Mouse (Mus musculus): ENCODE measurements around the gene Rfx2.

DNA sequence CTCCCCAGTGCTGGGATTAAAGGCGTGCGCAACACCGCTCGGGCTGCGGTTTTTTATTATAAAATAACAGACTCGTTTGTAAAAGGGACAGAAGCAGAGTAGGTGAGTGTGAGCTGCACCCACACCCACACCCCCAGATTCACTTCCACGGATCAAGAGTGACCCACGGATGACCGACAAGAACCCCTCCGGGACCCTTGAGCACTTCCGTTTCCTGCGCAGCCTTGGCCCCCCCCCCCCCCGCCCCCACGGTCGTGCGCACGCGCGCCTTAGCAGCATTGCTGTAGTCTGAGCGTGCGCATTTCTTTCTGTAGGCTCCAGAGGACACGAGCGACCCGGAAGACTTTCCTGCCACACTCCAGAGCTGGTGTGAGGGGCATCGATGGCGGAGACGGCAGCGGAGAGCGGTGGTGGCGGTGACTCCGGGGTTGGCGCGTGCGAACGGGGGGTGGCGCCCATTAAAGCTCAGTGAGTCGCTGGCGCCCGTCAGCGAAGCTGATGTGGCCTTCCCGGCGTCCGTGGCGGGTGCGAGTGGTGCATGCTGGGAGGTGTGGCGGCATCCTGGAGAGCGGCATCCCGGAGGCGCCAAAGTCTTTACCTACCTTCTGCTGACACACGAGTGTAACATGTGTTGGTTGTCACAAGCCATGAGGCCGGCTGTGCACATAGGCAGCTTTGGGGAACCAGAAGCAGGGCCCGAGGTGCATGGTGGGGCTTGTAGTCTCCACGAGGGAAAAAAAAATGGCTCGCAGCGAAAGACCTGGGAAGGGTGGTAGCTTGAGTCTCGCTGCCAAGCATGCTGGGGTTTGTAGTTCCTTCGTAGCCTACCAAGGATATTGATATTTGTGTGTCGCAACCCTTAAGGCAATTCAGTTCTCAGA, 66.1 kb downstream of the Rfx2 start, which contains the start of gene Dus3l:
- no peak for TF ChIP-seq EP300 (IDR thresholded peaks at IDR 0.05; ENCODE audit: low read depth)
- TF ChIP-seq CTCF (IDR thresholded peaks at IDR 0.05; ENCODE audit: low read depth): no peak
